Mouse (Mus musculus): Measurements from ENCODE around the gene Olfr133. TPM values are rescaled to one million over a fixed set of nuclear protein-coding genes. Genes with fewer than 3 reads are reported as not detected.
"Not testable (repeated sequence)": the region's sequence is repeated elsewhere in the genome, so short reads cannot be mapped to it uniquely, and the experiment has no call there.

The Olfr133 gene
- polyA plus RNA-seq (2016; fragmentation: Nextera tagmentation; extraction: Ambion mirVana) = not detected in 2 replicates

GRCm38 (mm10) chr17:38144981-38145380, at the start of gene Olfr133:
Olfr133 (plus strand) TSS chr17:38145281.
- Histone ChIP-seq H3K36me3 (no peaks in the 10 kb centered on the region), H3K27me3 (no peaks in the 10 kb centered on the region), H3K27ac (no peak within 1 kb of the TSS), H3K4me1 (no peaks in the 10 kb centered on the region), H3K9me3 (replicated peaks) (no peaks in the 10 kb centered on the region), H3K9ac (no peak within 1 kb of the TSS), H3K4me2 (replicated peaks) (no peak within 1 kb of the TSS), H3K4me3 (no peak within 1 kb of the TSS)
- WGBS = 59% methylated on average over 2 of the region's 2 CpGs
- ATAC-seq (ENCODE audit: low FRiP score) = no peak

GRCm38 (mm10) chr17:38124199-38124598, 20.9 kb upstream of the Olfr133 start:
- not testable (repeated sequence) for H3K9ac ChIP-seq; H3K36me3 ChIP-seq; H3K4me2 ChIP-seq (replicated peaks); H3K4me3 ChIP-seq; ATAC-seq (ENCODE audit: low FRiP score); H3K4me1 ChIP-seq; H3K9me3 ChIP-seq (replicated peaks); H3K27ac ChIP-seq; H3K27me3 ChIP-seq
- 91% methylated on average over 1 of the region's 1 CpGs for WGBS

- H3K4me1 ChIP-seq; H3K4me3 ChIP-seq; H3K36me3 ChIP-seq; H3K27ac ChIP-seq; H3K4me2 ChIP-seq (replicated peaks); H3K9me3 ChIP-seq (replicated peaks); ATAC-seq (ENCODE audit: low FRiP score); H3K27me3 ChIP-seq; H3K9ac ChIP-seq: not testable (repeated sequence)
- 62% methylated on average over 3 of the region's 3 CpGs for WGBS
These were observed 19.7 kb upstream of the Olfr133 start for GRCm38 (mm10) chr17:38125371-38125770.

GRCm38 (mm10) chr17:38134426-38134825, 10.7 kb upstream of the Olfr133 start, which contains the start of gene Olfr132:
Olfr132 (minus strand) TSS chr17:38134526.
- no peaks in the 10 kb centered on the region for H3K36me3 ChIP-seq
- no peak within 1 kb of the TSS for H3K4me3 ChIP-seq
- no peaks in the 10 kb centered on the region for H3K4me1 ChIP-seq
- no peak within 1 kb of the TSS for H3K9ac ChIP-seq
- no peaks in the 10 kb centered on the region for H3K27me3 ChIP-seq
- ATAC-seq (ENCODE audit: low FRiP score) = no peak
- H3K27ac ChIP-seq = no peak within 1 kb of the TSS
- WGBS = 68% methylated on average over 1 of the region's 1 CpGs
- no peaks in the 10 kb centered on the region for H3K9me3 ChIP-seq (replicated peaks)
- no peak within 1 kb of the TSS for H3K4me2 ChIP-seq (replicated peaks)

- Histone ChIP-seq H3K4me2 (replicated peaks) (no peak within 1 kb of the TSS), H3K9ac (no peak within 1 kb of the TSS), H3K4me1 (no peaks in the 10 kb centered on the region), H3K4me3 (no peak within 1 kb of the TSS), H3K27me3 (no peaks in the 10 kb centered on the region), H3K27ac (no peak within 1 kb of the TSS), H3K9me3 (replicated peaks) (no peaks in the 10 kb centered on the region), H3K36me3 (no peaks in the 10 kb centered on the region)
- no peak for ATAC-seq (ENCODE audit: low FRiP score)
- WGBS = 68% methylated on average over 3 of the region's 3 CpGs
These were observed 26.0 kb downstream of the Olfr133 start, which contains the start of gene Olfr134 for GRCm38 (mm10) chr17:38171088-38171487. Olfr134 (plus strand) TSS chr17:38171388.

Other genes with a start within 250 kb of the Olfr133 start
- gene Olfr127, start 244.8 kb upstream of the Olfr133 start, polyA plus RNA-seq (2016; fragmentation: Nextera tagmentation; extraction: Ambion mirVana) = not detected in 2 replicates
- gene Olfr128, start 224.7 kb upstream of the Olfr133 start, polyA plus RNA-seq (2016; fragmentation: Nextera tagmentation; extraction: Ambion mirVana) = not detected in 2 replicates
- not detected in 2 replicates for gene Olfr761, start 192.2 kb upstream of the Olfr133 start, polyA plus RNA-seq (2016; fragmentation: Nextera tagmentation; extraction: Ambion mirVana)
- gene Olfr129, start 85.2 kb upstream of the Olfr133 start, polyA plus RNA-seq (2016; fragmentation: Nextera tagmentation; extraction: Ambion mirVana) = not detected in 2 replicates
- not detected in 2 replicates for gene Olfr130, start 81.4 kb upstream of the Olfr133 start, polyA plus RNA-seq (2016; fragmentation: Nextera tagmentation; extraction: Ambion mirVana)
- not detected in 2 replicates for gene Olfr131, start 56.6 kb upstream of the Olfr133 start, polyA plus RNA-seq (2016; fragmentation: Nextera tagmentation; extraction: Ambion mirVana)
- gene Olfr132, start 10.8 kb upstream of the Olfr133 start, polyA plus RNA-seq (2016; fragmentation: Nextera tagmentation; extraction: Ambion mirVana) = not detected in 2 replicates
- not detected in 2 replicates for gene Olfr134, start 26.1 kb downstream of the Olfr133 start, polyA plus RNA-seq (2016; fragmentation: Nextera tagmentation; extraction: Ambion mirVana)
- not detected in 2 replicates for gene Olfr135, start 59.1 kb downstream of the Olfr133 start, polyA plus RNA-seq (2016; fragmentation: Nextera tagmentation; extraction: Ambion mirVana)
- not detected in 2 replicates for gene Olfr138, start 115.8 kb downstream of the Olfr133 start, polyA plus RNA-seq (2016; fragmentation: Nextera tagmentation; extraction: Ambion mirVana)
- gene Olfr137, start 162.3 kb downstream of the Olfr133 start, polyA plus RNA-seq (2016; fragmentation: Nextera tagmentation; extraction: Ambion mirVana) = not detected in 2 replicates
- gene Olfr136, start 184.6 kb downstream of the Olfr133 start, polyA plus RNA-seq (2016; fragmentation: Nextera tagmentation; extraction: Ambion mirVana) = not detected in 2 replicates